Mouse (Mus musculus) C2C12 (cell line): ENCODE measurements around the gene Atxn1.

Experiments
- CTCF ChIP-seq: IDR thresholded peaks from one replicate; pipeline ENCODE4 v1.5.1; 2011; ENCODE audit not compliant: control insufficient read depth, insufficient read depth, insufficient read length
- USF1 ChIP-seq: IDR thresholded peaks from one replicate; pipeline ENCODE4 v1.6.1; 2011; ENCODE audit warnings: low read depth, mild to moderate bottlenecking, control low read depth, moderate library complexity

DNA sequence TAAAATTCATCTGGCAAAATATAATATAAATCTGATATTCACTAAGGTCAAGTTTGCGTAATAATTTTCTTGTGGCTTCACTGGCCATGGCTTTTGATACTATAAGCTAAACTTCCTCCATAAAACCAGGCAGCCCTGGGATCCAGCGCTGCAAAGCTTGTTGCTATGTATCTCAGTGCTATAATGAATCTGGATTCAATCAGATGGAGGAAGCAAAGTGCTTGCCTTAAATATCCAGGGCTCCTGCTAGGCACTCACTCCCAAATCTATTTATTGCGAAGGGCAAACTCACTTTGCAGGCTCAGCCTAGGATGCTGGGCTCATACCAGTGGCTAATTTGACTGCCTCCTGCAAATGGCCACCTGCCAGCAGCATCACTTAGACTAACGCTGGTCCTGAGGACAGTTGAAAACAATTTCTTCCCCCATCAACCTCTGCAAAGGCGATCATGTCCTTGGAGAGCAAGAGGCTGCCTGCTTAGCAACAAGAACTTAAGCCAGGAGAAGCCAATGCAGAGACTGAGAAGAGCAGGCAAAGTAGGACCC, 122.2 kb downstream of the Atxn1 start:
- TF ChIP-seq CTCF, result no peak
- no peak for TF ChIP-seq USF1
